Mouse (Mus musculus) testis, postnatal 10 days (tissue): Measurements from ENCODE around the gene Rin3.
A peak's percentile ranks its signal among the peaks of the same experiment; 100 is the strongest.

ENCODE experiments used
- DNase-seq: peaks from one replicate; pipeline ENCODE4 v3.0.0; 2021; ENCODE audit warnings: low spot score

Gene Rin3

DNA sequence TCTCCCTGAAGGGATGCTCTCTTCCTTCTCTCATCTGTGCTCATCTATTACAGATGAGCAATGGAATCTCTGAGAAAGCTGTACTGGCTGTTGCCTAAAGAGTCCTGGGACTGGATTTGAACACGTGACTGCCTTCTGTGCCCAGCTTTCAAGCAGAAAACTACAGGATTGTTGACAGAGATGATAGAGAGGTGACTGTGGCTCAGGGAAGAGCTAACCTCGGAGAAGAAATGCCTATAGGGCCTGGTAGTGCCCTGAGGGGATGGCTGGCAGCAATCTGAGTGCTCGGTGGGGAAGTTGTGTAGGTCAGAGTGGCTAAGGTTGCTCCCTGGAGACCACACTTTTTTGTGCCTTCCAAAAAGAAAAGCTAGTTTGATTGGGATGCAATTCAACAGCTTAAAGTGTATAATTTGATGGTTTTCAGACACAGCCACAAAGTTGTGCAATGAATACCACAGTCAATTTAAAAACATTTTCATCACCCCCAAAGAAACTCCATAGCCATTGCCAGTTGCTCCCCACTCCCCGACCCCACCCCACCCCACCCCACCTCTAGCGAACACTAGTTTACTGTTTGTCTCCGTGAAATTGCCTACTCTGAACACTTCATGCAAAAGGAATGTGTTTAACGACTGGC is 1.9 kb upstream of the Rin3 start:
- no peak for DNase-seq

DNA sequence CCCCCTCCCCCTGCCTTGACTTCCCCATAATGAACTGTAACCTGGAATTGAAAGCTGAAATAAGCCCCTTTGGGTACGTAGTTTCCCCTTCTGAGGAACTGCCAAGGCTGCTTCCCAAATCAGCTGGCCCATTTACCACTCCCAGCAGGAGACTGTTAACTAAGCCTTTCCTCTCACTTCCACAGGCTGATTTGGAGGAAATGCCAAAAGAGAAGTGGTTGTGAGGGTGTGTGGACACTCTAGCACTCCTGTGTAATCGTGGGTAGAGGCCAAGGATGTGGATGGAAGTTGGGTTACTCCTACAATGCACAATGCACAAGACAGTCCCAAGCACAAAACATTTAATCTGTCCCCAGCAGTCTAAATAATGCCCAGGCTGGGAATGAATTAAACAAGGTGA is 722 bp upstream of the Rin3 start:
- DNase-seq: no peak

DNA sequence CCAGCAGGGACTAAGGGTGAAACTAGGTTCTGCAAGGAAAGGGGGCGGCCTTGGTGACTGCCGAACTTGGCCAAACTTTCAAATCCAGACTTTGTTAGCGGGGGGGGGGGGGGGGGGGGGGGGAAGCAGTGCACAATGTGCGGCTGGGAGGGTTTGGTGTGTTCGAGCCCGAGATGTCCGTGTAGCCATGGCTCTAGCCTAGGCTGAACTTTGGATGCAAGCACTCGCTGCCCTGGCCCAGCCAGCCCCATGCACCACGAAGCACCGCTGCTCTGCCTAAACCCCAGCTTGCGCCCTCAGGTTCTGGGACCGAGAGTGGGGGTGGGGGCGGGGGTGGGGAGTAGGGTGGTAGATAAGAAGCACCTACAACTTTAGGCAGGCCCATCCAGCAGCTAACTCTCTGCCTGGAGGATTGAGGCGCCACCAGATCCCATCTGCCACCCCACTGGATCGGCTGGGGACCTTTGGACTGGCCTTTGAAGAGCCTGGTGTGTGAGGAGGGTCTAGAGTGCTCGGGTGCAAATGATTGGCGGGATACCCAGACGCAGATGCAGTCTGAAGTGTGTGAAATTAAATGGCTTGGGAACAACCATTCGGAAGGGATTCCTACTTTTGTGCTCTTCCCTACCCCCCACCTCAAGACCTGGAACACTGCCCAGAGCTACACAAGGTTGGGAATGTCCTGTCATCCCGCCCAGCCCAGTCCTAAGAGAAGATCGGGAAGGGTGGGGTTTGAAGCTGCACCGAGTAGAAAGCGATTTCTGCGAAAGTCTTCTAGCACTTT is 827 bp downstream of the Rin3 start:
- DNase-seq: peak; percentile 87

DNA sequence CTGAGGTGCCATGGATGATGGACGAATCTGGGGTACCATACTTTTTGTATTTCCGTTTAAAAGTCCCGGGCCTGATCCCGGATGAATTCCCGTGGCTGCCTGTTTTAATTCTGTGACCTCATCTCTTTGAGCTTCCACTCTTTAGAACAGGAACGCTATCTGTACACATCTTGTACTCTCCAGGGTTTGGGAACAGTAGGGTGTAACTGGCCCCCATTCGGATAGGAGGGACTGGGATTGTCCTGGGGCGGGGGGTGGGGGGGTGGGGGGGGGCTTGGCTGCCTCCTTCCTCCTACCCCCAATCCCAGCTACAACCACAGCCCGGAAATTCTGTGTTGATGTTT is 1.4 kb downstream of the Rin3 start:
- no peak for DNase-seq

DNA sequence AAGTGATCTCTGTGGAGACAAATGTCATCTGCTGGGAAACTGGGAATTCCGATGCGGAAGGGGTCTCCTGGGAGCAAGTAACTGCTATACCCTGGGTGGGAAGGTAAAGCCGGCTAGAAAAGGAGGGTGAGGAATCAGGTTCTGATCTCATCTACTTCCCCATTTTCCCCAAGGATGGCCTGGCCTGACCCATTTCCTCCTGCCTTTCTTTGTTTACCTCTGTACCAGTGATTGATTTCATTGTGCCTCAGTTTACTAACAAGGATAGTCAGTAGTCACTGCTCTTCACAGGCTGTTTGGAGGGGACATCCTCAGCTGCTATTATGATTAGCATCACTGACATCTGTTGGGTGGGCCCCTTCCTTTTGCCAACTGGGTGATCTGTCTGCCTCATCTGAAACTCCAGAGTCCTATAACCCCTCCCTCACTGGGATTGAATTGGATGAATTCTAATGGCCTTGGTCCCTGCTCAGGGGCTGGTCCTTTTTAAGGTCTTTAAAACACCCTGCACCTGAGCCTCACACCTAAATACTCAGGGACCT is 1.8 kb downstream of the Rin3 start:
- DNase-seq: no peak

DNA sequence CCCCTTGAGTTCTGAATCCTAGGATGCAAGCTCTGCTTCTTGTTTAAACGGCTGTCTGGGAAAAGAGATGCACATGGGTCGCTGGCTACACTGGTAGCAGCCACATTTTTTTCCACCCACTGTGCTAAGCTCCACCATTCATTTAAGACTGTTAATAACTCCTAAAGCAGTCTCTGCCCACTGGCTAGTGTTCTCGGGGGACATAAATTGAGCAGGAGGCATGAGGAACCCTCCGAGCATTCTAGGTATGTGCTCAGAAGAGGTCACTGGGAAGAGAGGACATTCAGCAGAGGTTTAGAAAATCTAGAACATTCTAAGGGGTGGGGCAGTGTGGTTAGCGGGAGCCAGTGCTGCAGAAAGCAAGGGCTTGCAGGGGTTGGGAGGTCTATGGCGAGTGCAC is 2.5 kb downstream of the Rin3 start:
- no peak for DNase-seq

DNA sequence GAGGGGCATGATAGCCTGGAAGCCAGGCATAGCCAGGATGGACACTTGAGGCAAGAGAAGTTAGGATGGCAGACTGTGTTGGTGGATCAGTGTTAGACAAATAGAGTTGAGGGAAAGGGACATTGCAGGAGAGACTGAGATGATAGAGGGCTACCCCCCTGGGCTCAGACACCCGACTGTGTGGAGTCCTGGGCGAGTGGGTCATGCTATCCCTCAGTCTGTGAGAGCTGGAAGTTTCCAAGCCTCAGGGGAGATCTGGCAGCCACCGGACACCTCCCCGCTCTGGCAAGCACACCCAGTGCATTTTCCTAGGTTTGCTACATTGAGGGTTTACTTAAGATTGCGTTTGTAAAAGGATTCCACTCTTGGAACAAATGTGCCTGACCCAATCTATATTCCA is 2.9 kb downstream of the Rin3 start:
- peak; percentile 61 for DNase-seq

DNA sequence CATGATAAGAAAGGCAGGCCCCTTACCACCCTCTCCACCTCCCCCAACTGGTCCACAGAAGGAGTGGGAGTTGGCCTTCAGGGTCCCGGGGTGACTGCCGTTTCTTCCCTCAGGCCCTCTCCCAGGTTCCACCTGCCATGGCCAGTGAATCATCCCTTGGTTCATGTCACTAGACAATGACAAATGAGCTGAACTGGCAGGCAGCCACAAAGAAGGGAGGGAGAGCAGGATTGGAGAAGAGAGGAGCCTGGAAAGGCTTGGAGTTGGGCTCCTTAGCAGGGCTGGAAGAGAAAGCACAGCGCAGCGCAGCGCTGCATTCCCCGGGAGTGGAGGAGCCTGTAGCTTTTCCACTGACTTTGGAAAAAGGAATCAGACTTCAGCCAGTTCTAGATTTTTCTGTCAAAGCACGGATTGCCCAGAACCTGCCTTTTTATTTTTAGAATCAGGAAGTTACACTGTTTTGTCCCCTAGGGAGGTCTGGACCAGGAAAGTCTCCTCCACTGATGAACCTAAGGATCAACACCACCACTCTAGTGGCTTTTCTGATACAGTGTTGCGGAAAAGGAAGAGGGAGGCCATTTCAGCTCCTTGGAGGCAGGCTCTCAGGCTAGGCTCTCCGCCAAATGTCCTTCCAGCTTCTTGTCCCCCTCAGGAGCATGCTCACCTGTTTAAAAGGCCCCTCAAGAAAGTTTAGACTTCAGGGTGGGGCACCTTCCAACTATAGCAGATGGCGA is 4.0 kb downstream of the Rin3 start:
- DNase-seq: peak; percentile 78

DNA sequence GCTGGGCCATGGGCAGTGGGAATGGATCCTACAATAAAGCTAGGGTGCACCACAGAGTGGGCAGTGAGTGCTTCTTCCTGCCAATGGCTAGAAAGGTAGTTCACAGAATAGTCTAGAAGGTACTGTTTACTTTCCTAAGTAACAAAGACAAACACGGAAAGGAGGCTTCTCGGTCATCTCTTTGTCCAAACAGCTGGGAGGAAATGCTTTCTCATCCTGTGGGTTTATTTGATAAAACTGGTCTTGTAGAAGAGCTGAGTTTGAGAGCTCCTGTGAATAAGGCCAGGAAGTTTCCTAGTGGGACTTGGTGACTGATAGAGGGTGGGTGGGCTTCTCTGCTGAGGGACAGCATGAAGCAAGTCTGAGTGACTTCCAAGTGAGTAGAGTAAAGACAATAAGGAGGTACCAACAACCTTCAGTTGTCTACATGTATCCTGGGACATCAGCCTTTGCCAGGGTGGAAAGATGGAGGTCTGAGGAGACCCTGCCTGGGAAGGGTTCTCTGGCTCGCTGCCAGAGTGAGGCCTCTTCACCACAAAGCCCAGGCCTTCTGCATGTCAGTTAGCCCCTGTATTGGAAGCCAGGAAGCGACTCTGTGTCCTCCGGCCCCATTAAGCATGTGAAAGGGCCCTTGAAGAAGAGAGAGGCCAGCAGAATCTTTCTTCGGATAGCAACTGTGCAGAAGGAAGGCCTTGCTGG is 5.2 kb downstream of the Rin3 start:
- no peak for DNase-seq

DNA sequence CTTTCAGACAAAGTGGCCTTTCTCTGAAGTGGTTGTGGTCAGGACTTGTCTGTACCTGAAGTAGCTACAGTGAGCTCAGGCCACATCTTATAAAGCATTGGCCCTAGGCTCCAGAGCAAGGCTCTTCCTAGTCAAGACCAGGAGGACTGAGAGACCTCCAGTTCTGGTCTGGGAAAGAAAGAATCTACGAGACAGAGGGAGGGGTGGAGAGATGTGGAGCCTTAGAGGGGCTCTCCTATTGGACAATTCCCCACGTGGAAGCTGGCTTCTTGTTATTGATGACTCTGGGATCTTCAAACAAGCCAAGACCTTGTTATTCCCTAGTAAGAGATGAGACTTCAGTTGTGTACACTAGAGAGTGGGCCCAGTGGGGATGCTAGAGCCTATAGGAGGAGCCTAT is 6.0 kb downstream of the Rin3 start:
- DNase-seq: no peak

DNA sequence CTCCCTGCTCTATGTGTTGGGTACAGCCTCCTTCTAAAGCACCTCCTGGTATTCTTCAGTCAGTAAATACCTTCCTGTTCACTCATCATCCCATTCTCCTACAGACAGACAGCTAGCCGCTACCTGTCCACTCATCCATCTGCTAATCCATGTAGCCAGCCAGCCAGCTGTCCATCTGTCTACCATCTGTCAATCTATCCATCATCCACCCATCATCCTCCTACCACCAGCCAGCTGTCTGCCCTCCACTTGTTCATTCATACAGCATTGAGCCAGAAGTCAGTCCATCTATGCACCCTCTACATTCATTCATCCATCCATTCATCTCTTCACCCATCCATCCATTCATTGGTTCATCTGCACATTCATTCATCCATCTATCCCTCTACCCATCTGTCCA is 6.7 kb downstream of the Rin3 start:
- no peak for DNase-seq

DNA sequence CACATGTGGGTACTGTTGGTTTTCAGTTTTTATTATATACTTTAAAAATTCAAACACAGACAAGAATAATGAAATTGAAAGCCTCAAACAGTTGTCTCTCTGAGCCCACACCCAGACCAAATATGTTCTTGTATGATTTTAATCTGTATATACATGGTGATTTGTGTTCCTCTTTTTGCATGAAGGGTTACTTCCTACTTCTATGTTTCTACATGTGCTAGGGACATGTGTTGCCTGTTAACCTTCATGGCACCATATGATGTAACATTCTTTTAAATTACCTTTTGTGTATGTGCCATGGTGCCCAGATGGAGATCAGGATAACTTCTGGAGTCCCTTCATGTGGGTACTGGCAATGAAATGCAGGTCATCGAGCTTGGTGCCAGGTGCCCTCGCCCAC is 7.8 kb downstream of the Rin3 start:
- no peak for DNase-seq

DNA sequence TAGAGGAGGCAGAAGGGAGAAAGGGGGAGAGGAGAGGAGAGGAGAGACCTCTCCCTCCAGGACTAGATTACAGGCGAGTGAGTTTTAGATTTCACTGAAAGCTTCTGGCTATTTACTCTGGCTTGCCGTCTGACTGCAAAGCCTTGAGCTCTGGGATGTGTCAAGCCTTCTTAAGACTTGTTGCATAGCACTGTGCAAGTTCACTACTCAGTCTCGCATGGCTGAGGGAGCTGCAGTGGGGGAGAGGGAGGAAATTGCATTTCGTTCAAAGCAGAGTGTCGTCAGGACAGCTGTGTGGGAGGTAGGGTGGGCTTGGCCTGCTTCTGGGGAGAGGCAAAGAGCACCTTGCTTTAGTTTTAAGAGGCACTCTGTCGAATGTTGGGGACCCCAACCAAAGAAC is 8.8 kb downstream of the Rin3 start:
- no peak for DNase-seq

DNA sequence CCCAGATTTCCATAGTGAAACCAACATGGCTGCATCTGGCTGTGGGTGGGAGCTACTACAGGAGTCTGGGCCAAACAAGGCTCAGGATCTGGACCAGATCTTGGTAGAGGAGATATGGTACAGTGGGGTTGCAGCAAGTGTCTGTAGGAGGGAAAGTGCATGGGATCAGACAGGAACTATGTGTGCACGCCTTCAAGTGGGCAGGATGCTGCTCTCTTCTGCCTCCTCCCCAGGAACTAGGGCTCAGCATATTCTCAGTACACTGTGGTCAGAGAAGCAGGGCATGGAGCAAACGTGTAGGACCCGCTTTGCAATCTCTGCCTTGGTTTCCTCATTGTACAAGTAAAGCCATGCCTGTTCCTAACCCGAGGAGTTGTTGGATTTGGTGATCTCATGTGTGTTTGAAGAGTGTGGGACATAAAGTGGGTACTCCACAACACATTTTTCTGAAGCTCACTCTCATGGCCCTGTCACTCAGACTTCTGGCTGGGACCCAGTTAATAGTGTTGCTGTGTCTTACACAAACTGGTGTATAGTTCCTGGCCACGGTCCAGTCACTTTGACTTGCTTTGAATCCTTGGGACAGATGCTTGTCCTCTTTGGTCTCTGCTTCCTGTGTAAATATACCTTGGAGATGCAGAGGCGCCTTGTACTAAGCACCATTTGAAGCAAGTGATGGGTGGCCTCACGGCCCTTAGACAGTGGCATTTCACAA is 9.8 kb downstream of the Rin3 start:
- DNase-seq: no peak

DNA sequence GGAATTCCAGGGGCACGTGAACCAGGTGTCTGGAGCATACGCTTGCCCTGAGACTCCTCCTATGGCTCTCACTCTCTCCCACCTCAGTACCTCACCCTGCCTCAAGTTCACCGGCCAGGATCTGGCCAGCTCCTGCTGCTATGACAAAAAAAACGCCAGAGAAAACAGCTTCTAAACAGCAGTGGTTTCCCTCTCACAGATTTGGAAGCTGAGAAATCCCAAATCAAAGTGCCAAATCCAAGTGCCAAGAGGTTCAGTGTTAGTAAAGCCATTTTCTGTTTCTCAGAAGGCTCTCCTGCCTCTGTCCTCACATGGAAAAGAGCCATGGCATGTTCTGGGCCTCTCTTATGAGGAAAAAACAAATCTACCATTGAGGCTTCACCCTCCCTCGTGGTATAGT is 11.8 kb downstream of the Rin3 start:
- DNase-seq: no peak

DNA sequence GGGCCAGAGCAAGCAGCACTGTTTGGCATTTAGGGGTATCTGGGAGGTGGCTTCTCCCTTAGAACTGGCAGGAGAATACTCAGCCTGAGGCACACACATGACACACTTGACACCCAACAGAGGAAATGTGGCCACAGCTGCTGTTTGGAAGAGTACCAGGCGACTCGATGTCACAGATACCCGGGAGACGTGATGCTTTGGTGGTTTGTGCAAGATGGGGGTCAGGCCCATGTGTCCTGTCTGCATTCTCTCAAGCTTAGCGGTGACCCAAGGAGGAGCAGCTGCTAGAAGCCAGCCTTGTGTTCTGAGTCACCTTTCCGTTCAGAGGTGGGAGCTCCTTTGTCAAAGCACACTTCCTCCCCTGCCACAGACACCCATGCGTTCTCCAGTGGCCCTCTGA is 12.4 kb downstream of the Rin3 start:
- DNase-seq: no peak

DNA sequence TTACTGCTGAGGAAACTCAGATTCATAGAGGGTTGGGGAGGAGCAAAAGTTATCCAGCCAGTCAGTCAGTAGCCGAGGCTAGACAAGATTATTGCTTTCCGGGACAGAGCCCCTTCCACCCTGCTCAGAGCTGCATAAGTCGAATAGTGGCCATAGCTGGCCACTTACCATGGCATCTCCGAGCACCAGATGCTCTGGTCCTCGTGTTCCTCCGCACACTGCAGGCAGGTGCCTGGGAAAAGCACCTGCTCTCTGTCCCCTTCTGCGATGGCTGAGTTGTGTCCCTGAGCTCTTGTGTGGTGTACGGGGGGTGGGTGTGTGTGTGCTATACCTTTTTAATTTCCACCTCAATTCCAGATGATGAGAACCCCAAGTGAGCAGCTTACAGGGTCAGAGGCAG is 12.8 kb downstream of the Rin3 start:
- no peak for DNase-seq

DNA sequence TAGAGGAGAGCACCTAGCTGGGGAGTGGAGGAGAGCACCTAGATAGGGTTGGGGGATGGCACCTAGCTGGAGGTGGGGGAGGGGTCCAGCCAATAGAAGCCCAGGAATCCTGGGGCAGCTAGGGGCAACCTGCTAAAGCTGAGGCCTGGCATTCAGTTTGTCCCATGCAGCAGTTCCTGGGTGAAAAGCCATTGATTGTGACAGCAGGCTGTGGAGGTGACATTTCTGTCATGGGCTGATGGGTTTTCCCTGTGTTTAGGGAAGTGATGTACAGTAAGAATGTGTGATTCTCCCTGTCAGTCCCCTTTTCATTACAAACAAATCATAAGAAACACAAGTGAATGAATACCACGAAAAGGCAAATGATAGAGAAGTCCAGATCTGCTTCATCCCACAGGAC is 13.5 kb downstream of the Rin3 start:
- DNase-seq: no peak

DNA sequence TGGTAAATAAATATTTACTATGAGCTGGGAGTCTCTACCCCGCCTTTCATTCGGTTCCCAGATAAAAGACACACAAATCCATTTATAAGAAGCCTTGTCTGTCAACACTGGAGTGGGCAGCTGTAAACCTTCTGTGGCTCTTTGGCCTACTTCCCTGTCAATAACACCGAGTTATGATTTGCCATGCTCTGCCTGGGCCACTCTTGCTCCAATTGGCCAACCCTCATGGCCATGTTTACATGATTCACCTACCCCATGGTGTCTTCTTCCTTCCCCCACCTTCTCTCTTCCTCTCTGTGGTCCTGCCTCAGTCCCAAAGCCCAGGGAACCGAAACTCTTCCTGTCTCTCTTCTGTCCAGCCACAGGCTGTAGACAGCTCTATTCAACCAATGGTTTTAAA is 14.1 kb downstream of the Rin3 start:
- no peak for DNase-seq

DNA sequence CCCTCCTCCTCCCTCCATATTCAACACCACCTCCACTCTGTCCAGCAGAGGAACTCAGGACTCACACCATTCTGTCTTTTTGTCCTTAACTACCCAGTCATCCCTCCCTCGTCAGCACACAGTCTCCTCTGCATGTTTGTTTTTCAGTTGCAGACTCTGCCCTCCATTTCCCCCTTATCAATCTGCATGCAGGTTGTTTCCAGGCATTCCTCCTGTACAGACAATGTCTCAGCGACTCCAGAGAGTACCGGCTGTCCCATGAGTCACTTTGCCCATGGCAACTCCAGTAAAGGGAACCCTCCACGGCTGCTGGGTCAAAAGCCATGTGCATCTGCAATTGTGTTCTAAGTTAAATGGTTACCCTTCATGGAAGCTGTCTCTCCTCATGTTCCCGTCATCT is 16.4 kb downstream of the Rin3 start:
- no peak for DNase-seq

DNA sequence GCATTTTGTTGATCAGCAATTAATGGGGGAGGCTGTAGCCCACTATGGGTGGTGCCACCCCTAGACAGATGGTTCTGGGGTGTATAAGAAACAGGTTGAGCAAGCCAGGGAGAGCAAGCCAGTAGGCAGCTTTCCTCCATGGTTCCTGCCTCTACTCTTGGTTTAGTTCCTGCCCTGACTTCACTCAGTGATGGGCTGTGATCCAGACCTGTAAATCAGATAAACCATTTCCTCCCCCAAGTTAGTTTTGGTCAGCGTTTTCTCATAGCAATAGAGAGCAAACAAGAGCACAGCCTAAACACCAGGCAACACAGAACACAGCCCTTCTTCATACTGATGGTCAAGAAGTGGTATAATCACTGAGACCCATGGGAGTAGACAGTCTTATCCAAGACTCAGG is 18.7 kb downstream of the Rin3 start:
- no peak for DNase-seq

DNA sequence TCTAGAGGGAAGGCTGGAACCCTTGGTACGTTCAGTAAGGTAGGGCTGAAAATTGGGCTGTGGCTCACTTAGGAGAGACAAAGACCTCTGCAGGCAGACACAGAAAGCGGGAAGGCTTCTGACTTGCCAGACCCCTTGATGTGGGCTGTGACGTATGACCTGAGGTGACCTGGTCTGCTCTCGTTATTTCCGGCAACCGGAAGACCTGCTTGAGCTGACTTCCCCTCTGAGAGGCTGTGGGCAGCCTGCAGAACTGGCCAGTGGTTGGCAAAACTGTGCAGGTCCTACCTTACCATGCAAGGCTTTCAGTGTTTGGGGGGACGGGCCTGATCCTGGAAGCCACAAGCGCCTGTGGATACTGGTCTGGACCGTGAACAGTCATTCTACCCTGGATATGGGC is 19.5 kb downstream of the Rin3 start:
- DNase-seq: no peak
